9 mouse cellular contexts compared by ENCODE assay signal in the genomic region with DNA sequence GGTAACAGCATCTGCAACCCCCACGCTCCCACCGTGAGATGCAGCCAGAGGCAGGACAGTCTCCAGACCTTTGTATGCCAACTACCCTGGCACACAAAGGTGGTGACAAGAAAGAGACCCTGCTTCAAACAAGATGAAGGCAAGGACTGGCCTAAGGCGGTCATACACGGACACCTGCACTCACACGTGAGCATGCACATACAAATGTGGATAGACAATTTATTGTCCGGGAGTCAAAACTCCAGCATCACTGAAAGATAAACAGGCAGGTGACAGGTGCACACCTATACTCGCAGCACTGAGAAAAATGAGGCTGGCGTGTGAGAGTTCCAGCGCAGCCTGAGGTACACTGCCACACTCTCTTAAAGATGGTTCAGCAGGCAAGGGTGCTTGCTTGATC. TPM values are rescaled to one million over a fixed set of nuclear protein-coding genes. Genes with fewer than 3 reads are reported as not detected.
DNase-seq lines count a peak whose midpoint lies in the region; ATAC-seq lines count a peak whose summit lies in the region.
"Had no signal": no experiment of that assay in that cellular context is flagged by ENCODE, and none has a peak within 500 bp of the region (broad histone marks: within the 10 kb centered on the region; RNA-seq: fewer than 3 reads in every experiment).

No protein-coding gene starts in this region.

- H3K4me3 ChIP-seq in kidney, embryonic 16.5 days (ENCODE audit: low read length): peak overlapping the region; percentile 80
- peak overlapping the region; percentile 85; the same call in 1 of the 2 replicates for H3K4me3 ChIP-seq in brown adipose tissue, adult 24 weeks (ENCODE audit: insufficient read depth, low read depth, low read length)
- H3K4me3 ChIP-seq in hindbrain, embryonic 15.5 days: peak overlapping the region; percentile 95
- peak overlapping the region; percentile 88 for H3K4me3 ChIP-seq in midbrain, embryonic 16.5 days (ENCODE audit: low read depth, low read length)

- no peaks in the 10 kb centered on the region for H3K27me3 ChIP-seq in kidney, embryonic 16.5 days (ENCODE audit: insufficient read depth, low read length)
- H3K27me3 ChIP-seq in hindbrain, embryonic 15.5 days: no peaks in the 10 kb centered on the region
- no peaks in the 10 kb centered on the region for H3K27me3 ChIP-seq in midbrain, embryonic 16.5 days (ENCODE audit: control insufficient read depth, insufficient read depth, low read depth, low read length)

- peaks cover 10% of the 10 kb centered on the region for H3K4me1 ChIP-seq in kidney, embryonic 16.5 days (ENCODE audit: insufficient read depth, low read length)
- H3K4me1 ChIP-seq in brown adipose tissue, adult 24 weeks (ENCODE audit: control insufficient read depth, insufficient read depth, insufficient read length, low read length): peaks cover 5% of the 10 kb centered on the region
- peaks cover 14% of the 10 kb centered on the region for H3K4me1 ChIP-seq in hindbrain, embryonic 15.5 days (replicated peaks)
- peaks cover 11% of the 10 kb centered on the region for H3K4me1 ChIP-seq in midbrain, embryonic 16.5 days (ENCODE audit: control insufficient read depth, insufficient read depth, low read length)

- H3K9me3 ChIP-seq in kidney, embryonic 16.5 days (ENCODE audit: low read length): no peaks in the 10 kb centered on the region
- H3K9me3 ChIP-seq in hindbrain, embryonic 15.5 days: no peaks in the 10 kb centered on the region
- no peaks in the 10 kb centered on the region for H3K9me3 ChIP-seq in midbrain, embryonic 16.5 days (replicated peaks; ENCODE audit: control insufficient read depth, low read length, poor library complexity, severe bottlenecking)

- 0 out of 2 replicates have a peak overlapping the region, but pooled peaks have one; percentile 23 for H3K9ac ChIP-seq in kidney, embryonic 16.5 days (replicated peaks; ENCODE audit: low read length)
- H3K9ac ChIP-seq in hindbrain, embryonic 15.5 days: no peak overlapping the region
- peak overlapping the region; percentile 88 for H3K9ac ChIP-seq in midbrain, embryonic 16.5 days (ENCODE audit: low read depth, low read length)

- peak overlapping the region; percentile 86 for H3K4me2 ChIP-seq in kidney, embryonic 16.5 days (replicated peaks; ENCODE audit: low read depth, low read length)
- H3K4me2 ChIP-seq in hindbrain, embryonic 15.5 days: peak overlapping the region; percentile 78
- H3K4me2 ChIP-seq in midbrain, embryonic 16.5 days (ENCODE audit: low read length): peak overlapping the region; percentile 56

- no peak overlapping the region for H3K27ac ChIP-seq in kidney, embryonic 16.5 days (ENCODE audit: low read length)
- no peak overlapping the region for H3K27ac ChIP-seq in brown adipose tissue, adult 24 weeks (replicated peaks; ENCODE audit: low read depth, low read length)
- H3K27ac ChIP-seq in hindbrain, embryonic 15.5 days (replicated peaks): no peak overlapping the region
- H3K27ac ChIP-seq in midbrain, embryonic 16.5 days (ENCODE audit: low read length): no peak overlapping the region

- DNase-seq in kidney, postnatal 4 days: no peak
- no peak for DNase-seq in B cell, adult 2 months
- no peak for DNase-seq in cerebellum, adult 8-10 months
- no peak for DNase-seq in layer of hippocampus, postnatal 25 days (ENCODE audit: extremely low spot score in 1 of 2, low spot score in 1 of 2)
- DNase-seq: kidney, postnatal 10 days had no signal

- H3K36me3 ChIP-seq in kidney, embryonic 16.5 days (ENCODE audit: insufficient read depth, low read length): peaks cover 24% of the 10 kb centered on the region
- peaks cover 18% of the 10 kb centered on the region for H3K36me3 ChIP-seq in hindbrain, embryonic 15.5 days
- H3K36me3 ChIP-seq in midbrain, embryonic 16.5 days (ENCODE audit: control insufficient read depth, insufficient read depth, low read length): 0 out of 2 replicates have a peak, but pooled peaks cover 8% of the 10 kb centered on the region

- no peak for ATAC-seq in kidney, embryonic 16.5 days (ENCODE audit: low FRiP score, low TSS enrichment)
- no peak for ATAC-seq in hindbrain, embryonic 15.5 days (ENCODE audit: low FRiP score, low read depth)
- no peak for ATAC-seq in midbrain, embryonic 16.5 days

- 90% methylated on average over 9 of the region's 9 CpGs for WGBS in kidney, embryonic 16.5 days
- WGBS in hindbrain, embryonic 15.5 days: 93% methylated on average over 9 of the region's 9 CpGs
- WGBS in midbrain, embryonic 16.5 days: 93% methylated on average over 9 of the region's 9 CpGs

RNA-seq across cellular contexts. Expression of gene Mrps24, which starts 9.5 kb away (rescaled TPM):
- 197 and 212 TPM in 2 replicates for polyA plus RNA-seq in kidney, embryonic 16.5 days (2015; fragmentation: Nextera tagmentation; extraction: Ambion mirVana)
- polyA plus RNA-seq in brown adipose tissue, adult 24 weeks (2012; ENCODE audit: insufficient read depth, insufficient read length, missing spikeins): 191 and 238 TPM in 2 replicates
- polyA plus RNA-seq in hindbrain, embryonic 15.5 days (2015; fragmentation: Nextera tagmentation; extraction: Ambion mirVana): 192 and 196 TPM in 2 replicates
- polyA plus RNA-seq in midbrain, embryonic 16.5 days (2015; fragmentation: Nextera tagmentation; extraction: Ambion mirVana): 171 and 181 TPM in 2 replicates
- total RNA-seq in layer of hippocampus, postnatal 25 days (2021): 10 to 100 TPM; 67.7 to 79.1 TPM

RNA-seq across cellular contexts. Expression of gene Urgcp, which starts 56.2 kb away (rescaled TPM):
- polyA plus RNA-seq in kidney, embryonic 16.5 days (2015; fragmentation: Nextera tagmentation; extraction: Ambion mirVana): 25.9 and 27.8 TPM in 2 replicates
- 30.8 and 34.1 TPM in 2 replicates for polyA plus RNA-seq in brown adipose tissue, adult 24 weeks (2012; ENCODE audit: insufficient read depth, insufficient read length, missing spikeins)
- 33.5 TPM in 2 replicates for polyA plus RNA-seq in hindbrain, embryonic 15.5 days (2015; fragmentation: Nextera tagmentation; extraction: Ambion mirVana)
- polyA plus RNA-seq in midbrain, embryonic 16.5 days (2015; fragmentation: Nextera tagmentation; extraction: Ambion mirVana): 33.6 and 34.4 TPM in 2 replicates
- 10 to 100 TPM; 64.7 to 68.7 TPM for total RNA-seq in layer of hippocampus, postnatal 25 days (2021)
